Mouse (Mus musculus) thymus, adult 2 months (tissue): Measurements from ENCODE around the gene Zfp146. TPM values are rescaled to one million over a fixed set of nuclear protein-coding genes. Genes with fewer than 3 reads are reported as not detected.
"Not testable (repeated sequence)": the region's sequence is repeated elsewhere in the genome, so short reads cannot be mapped to it uniquely, and the experiment has no call there.

Source experiments
- DNase-seq: peaks from one replicate; pipeline ENCODE4 v3.0.0; 2021
- H3K27ac ChIP-seq: fragments of 200-500 bp; 2 replicates; pipeline ENCODE4 v1.5.1; 2012; ENCODE audit warnings: low read length, control low read depth; ENCODE audit not compliant: control insufficient read depth, insufficient read depth
- H3K27me3 ChIP-seq: fragments of 200-500 bp; 2 replicates; pipeline ENCODE4 v1.6.1; 2012; ENCODE audit warnings: mild to moderate bottlenecking, low read length, moderate library complexity, mixed read lengths; ENCODE audit not compliant: control insufficient read depth, insufficient read depth
- H3K36me3 ChIP-seq: fragments of 200-500 bp; 2 replicates; pipeline ENCODE4 v1.6.1; 2012; ENCODE audit warnings: mild to moderate bottlenecking, low read length, moderate library complexity; ENCODE audit not compliant: control insufficient read depth, insufficient read depth
- H3K4me1 ChIP-seq: fragments of 200-500 bp; replicated peaks from 2 replicates; pipeline ENCODE4 v1.6.1; 2012; ENCODE audit warnings: low read length; ENCODE audit not compliant: control insufficient read depth, insufficient read depth
- H3K4me3 ChIP-seq: fragments of 200-500 bp; 2 replicates; pipeline ENCODE4 v1.5.1; 2012; ENCODE audit warnings: mild to moderate bottlenecking, low read length, control low read depth, moderate library complexity; ENCODE audit not compliant: control insufficient read depth, insufficient read depth
- CTCF ChIP-seq: fragments of 200-500 bp; IDR thresholded peaks from 2 replicates; pipeline ENCODE4 v1.5.1; 2012; ENCODE audit warnings: mild to moderate bottlenecking, control low read depth, low read length, moderate library complexity, borderline replicate concordance; ENCODE audit not compliant: control insufficient read depth, poor library complexity, insufficient read depth; ENCODE audit errors: extremely low read depth
- POLR2A ChIP-seq: fragments of 200-500 bp; IDR thresholded peaks from 2 replicates; pipeline ENCODE4 v1.6.1; 2012; ENCODE audit warnings: mild to moderate bottlenecking, low read length, control low read depth, moderate library complexity; ENCODE audit not compliant: control insufficient read depth, poor library complexity, insufficient read depth; ENCODE audit errors: extremely low read depth
- WGBS: fragments of 180-500 bp; shearing (Covaris S2); methylation state at CpG from one replicate; pipeline ENCODE4 v1.1.7; 2018; 5-methylcytosine and 5-hydroxymethylcytosine counted together
- polyA plus RNA-seq: library from polyadenylated mRNA; depleted of rRNA; stranded (reverse); fragments of >200 nt; gene quantifications from 2 replicates; pipeline ENCODE4 v1.2.3, GENCODE M21; 2012; rRNA removed

The Zfp146 gene
- polyA plus RNA-seq = 16.8 and 18.6 TPM in 2 replicates

- H3K4me3 ChIP-seq = peak within 1 kb of the TSS; percentile 94
- H3K27me3 ChIP-seq = no peaks in the 10 kb centered on the region
- WGBS = under 1% methylated on average over 36 of the region's 36 CpGs
- peak; percentile 92 for DNase-seq
- peaks cover 4% of the 10 kb centered on the region for H3K4me1 ChIP-seq
- TF ChIP-seq CTCF (no peak), POLR2A (peak; percentile 63)
- peak within 1 kb of the TSS; percentile 59 for H3K27ac ChIP-seq
- H3K36me3 ChIP-seq = no peaks in the 10 kb centered on the region
Measured at GRCm38 (mm10) chr7:30169583-30170282, at the start of gene Zfp146. Zfp146 (minus strand) TSS chr7:30169750.

- 98% methylated on average over 2 of the region's 2 CpGs for WGBS
- Histone ChIP-seq H3K27ac (no peak overlapping the region), H3K36me3 (no peaks in the 10 kb centered on the region), H3K27me3 (no peaks in the 10 kb centered on the region), H3K4me1 (peaks cover 21% of the 10 kb centered on the region), H3K4me3 (no peak overlapping the region)
- TF ChIP-seq POLR2A = no peak
- no peak for TF ChIP-seq CTCF
- no peak for DNase-seq
Measured at GRCm38 (mm10) chr7:30217277-30217676, 47.7 kb upstream of the Zfp146 start.

DNA sequence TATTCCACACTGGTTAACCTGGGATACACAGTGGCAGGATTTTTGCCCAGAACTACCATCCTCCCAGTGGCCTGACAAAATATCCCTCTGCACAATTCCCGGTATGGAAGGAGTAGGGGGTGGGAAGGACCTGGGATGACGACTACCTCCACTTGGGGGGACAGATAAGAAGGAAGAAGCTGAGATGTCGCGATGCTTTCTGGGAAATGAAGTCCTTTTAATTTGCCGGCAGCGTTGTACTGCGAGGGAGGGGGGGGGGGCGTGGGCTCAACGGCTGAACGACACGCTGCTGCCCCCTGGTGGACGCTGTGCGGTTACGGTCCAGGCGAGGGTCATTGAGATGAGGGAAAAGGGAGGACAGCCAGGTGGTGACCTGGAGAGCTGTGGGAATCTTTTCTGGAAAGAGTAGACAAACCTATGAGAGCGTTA lies 47.2 kb upstream of the Zfp146 start:
- H3K27me3 ChIP-seq = no peaks in the 10 kb centered on the region
- H3K4me1 ChIP-seq = peaks cover 21% of the 10 kb centered on the region
- TF ChIP-seq POLR2A (no peak), CTCF (peak; percentile 92)
- H3K4me3 ChIP-seq = no peak overlapping the region
- WGBS = 2% methylated on average over 16 of the region's 16 CpGs
- no peaks in the 10 kb centered on the region for H3K36me3 ChIP-seq
- no peak overlapping the region for H3K27ac ChIP-seq
- DNase-seq = peak; percentile 67

DNA sequence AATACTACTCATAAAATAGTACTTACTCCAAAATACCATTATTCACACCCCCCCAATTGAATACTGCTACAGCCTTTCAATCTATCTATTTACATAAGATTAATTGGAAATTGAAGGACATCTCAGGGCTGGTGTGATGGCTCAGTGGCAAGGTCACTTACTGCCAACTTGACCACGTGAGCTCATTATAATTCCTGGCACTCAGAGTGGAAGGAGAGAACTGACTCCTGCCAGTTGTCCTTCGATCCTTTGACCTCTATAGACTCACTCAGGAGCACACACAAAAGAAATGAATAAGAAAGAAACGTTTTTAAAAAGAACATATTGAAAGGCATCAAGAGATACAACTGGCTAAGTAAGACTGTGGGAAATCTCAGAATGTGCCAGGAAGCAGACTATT lies 46.3 kb upstream of the Zfp146 start:
- H3K27me3 ChIP-seq = no peaks in the 10 kb centered on the region
- H3K36me3 ChIP-seq = no peaks in the 10 kb centered on the region
- no peak overlapping the region for H3K27ac ChIP-seq
- 96% methylated on average over 3 of the region's 3 CpGs for WGBS
- H3K4me1 ChIP-seq = peaks cover 19% of the 10 kb centered on the region
- H3K4me3 ChIP-seq = no peak overlapping the region
- DNase-seq = no peak
- TF ChIP-seq POLR2A = no peak
- TF ChIP-seq CTCF = no peak

GRCm38 (mm10) chr7:30213881-30214280 lies 44.3 kb upstream of the Zfp146 start:
- H3K4me1 ChIP-seq = peaks cover 6% of the 10 kb centered on the region
- DNase-seq = no peak
- H3K27ac ChIP-seq = no peak overlapping the region
- H3K4me3 ChIP-seq = no peak overlapping the region
- no peak for TF ChIP-seq CTCF
- no peak for TF ChIP-seq POLR2A
- 97% methylated on average over 3 of the region's 3 CpGs for WGBS
- no peaks in the 10 kb centered on the region for H3K27me3 ChIP-seq
- no peaks in the 10 kb centered on the region for H3K36me3 ChIP-seq

GRCm38 (mm10) chr7:30211025-30211424 lies 41.5 kb upstream of the Zfp146 start:
- no peaks in the 10 kb centered on the region for H3K4me1 ChIP-seq
- no peaks in the 10 kb centered on the region for H3K36me3 ChIP-seq
- no peak overlapping the region for H3K4me3 ChIP-seq
- DNase-seq = no peak
- TF ChIP-seq POLR2A = no peak
- no peak for TF ChIP-seq CTCF
- H3K27me3 ChIP-seq = no peaks in the 10 kb centered on the region
- WGBS = 80% methylated on average over 4 of the region's 4 CpGs
- no peak overlapping the region for H3K27ac ChIP-seq

- H3K27me3 ChIP-seq, H3K4me1 ChIP-seq, DNase-seq, H3K27ac ChIP-seq, H3K4me3 ChIP-seq, H3K36me3 ChIP-seq: not testable (repeated sequence)
- WGBS = 62% methylated on average over 5 of the region's 5 CpGs
Measured at GRCm38 (mm10) chr7:30206364-30206763, 36.8 kb upstream of the Zfp146 start.
